Mouse (Mus musculus) hindbrain, embryonic 11.5 days (tissue): ENCODE results near the gene Ppara. TPM values are rescaled to one million over a fixed set of nuclear protein-coding genes. Genes with fewer than 3 reads are reported as not detected.

Experiments used
- ATAC-seq: fragments of 200-750 bp; cut with Nextera tagmentation; 2 replicates; pipeline ENCODE4 v1.8.0; 2017; ENCODE audit warnings: mild to moderate bottlenecking, moderate TSS enrichment, moderate library complexity; ENCODE audit not compliant: low FRiP score
- DNase-seq: peaks from one replicate; pipeline ENCODE4 v3.0.0-alpha.2; 2015; ENCODE audit warnings: low spot score
- H3K27ac ChIP-seq: fragments of 300-500 bp; sonication (generic); 2 replicates; pipeline ENCODE4 v1.5.1; 2014; ENCODE audit warnings: mild to moderate bottlenecking, low read depth, low read length
- H3K27me3 ChIP-seq: fragments of 300-500 bp; sonication (generic); 2 replicates; pipeline ENCODE4 v1.6.1; 2014; ENCODE audit warnings: mild to moderate bottlenecking, low read length, moderate library complexity, mixed read lengths; ENCODE audit not compliant: control insufficient read depth, insufficient read depth
- H3K36me3 ChIP-seq: fragments of 300-500 bp; sonication (generic); 2 replicates; pipeline ENCODE4 v1.6.1; 2014; ENCODE audit warnings: mild to moderate bottlenecking, low read length, moderate library complexity, mixed read lengths; ENCODE audit not compliant: control insufficient read depth, insufficient read depth
- H3K4me1 ChIP-seq: fragments of 300-500 bp; sonication (generic); replicated peaks from 2 replicates; pipeline ENCODE4 v1.6.1; 2014; ENCODE audit warnings: low read length, mixed read lengths; ENCODE audit not compliant: control insufficient read depth, insufficient read depth
- H3K4me2 ChIP-seq: fragments of 300-500 bp; sonication (generic); replicated peaks from 2 replicates; pipeline ENCODE4 v1.6.1; 2014; ENCODE audit warnings: mild to moderate bottlenecking, low read depth, low read length
- H3K4me3 ChIP-seq: fragments of 300-500 bp; sonication (generic); 2 replicates; pipeline ENCODE4 v1.5.1; 2014; ENCODE audit warnings: low read depth, low read length
- H3K9ac ChIP-seq: fragments of 300-500 bp; sonication (generic); 2 replicates; pipeline ENCODE4 v1.6.1; 2014; ENCODE audit warnings: low read depth, low read length
- H3K9me3 ChIP-seq: fragments of 300-500 bp; sonication (generic); 2 replicates; pipeline ENCODE4 v1.6.1; 2016; ENCODE audit warnings: low read length; ENCODE audit not compliant: control insufficient read depth
- WGBS: fragments of 180-500 bp; shearing (Covaris S2); extraction: QIAGEN DNeasy Blood & Tissue Kit; methylation state at CpG from one replicate; pipeline ENCODE4 v1.1.7; 2014; 5-methylcytosine and 5-hydroxymethylcytosine counted together
- polyA plus RNA-seq: library from polyadenylated mRNA; unstranded; fragments of >200 nt; fragmentation: Nextera tagmentation; extraction: Ambion mirVana; gene quantifications from 2 replicates; pipeline ENCODE4 v1.2.1, GENCODE M21; 2014

Gene Ppara
- polyA plus RNA-seq, 1 experiment from 2014 or later = 1.5 TPM

DNA sequence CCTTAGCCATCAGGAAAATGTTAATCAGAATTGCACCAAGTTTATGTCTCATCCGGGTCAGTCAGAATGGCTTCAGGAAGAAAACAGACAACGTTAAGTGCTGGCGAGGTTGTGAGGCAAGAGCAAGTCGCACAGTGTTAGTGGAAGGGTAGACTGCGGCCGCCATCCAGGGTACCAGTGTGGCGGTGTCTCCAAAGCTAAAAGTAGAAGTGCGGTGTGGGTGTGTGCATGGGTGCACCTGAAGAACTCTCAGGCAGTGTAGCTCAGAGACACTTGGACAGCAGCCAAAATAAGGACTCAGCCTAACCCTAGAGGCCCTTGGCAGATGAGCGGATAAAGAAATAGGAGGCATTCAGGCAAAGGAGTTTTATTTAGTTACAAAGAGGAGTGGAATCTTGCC lies 14.4 kb downstream of the Ppara start:
- Histone ChIP-seq H3K36me3 (no peaks in the 10 kb centered on the region), H3K9ac (no peak overlapping the region), H3K27me3 (no peaks in the 10 kb centered on the region), H3K4me3 (no peak overlapping the region), H3K4me2 (no peak overlapping the region), H3K27ac (no peak overlapping the region), H3K9me3 (no peaks in the 10 kb centered on the region), H3K4me1 (no peaks in the 10 kb centered on the region)
- ATAC-seq = no peak
- no peak for DNase-seq
- WGBS = 95% methylated on average over 9 of the region's 9 CpGs

DNA sequence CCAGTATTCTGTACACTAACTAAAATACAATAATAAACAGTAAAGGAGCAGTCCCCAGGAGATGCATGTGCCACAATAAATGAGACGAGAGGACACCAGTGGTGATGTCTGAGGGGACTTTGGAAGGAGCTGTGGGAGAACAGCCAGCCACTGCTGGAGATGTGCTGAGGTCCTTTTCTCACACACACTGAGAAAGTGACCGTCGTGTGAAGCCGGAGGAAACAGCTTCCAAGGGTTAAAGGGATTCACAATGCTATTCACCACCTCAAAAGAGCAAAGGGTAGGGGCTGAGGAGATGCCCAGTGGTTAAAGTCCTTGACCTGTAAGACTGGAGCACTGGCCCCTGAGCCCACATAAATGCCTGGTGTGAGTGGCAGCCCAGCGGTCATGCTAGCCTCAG lies 15.3 kb downstream of the Ppara start:
- 88% methylated on average over 5 of the region's 5 CpGs for WGBS
- H3K36me3 ChIP-seq = no peaks in the 10 kb centered on the region
- no peaks in the 10 kb centered on the region for H3K4me1 ChIP-seq
- no peak overlapping the region for H3K27ac ChIP-seq
- no peak for ATAC-seq
- no peak overlapping the region for H3K4me2 ChIP-seq
- DNase-seq = no peak
- H3K9me3 ChIP-seq = no peaks in the 10 kb centered on the region
- H3K4me3 ChIP-seq = no peak overlapping the region
- H3K9ac ChIP-seq = no peak overlapping the region
- no peaks in the 10 kb centered on the region for H3K27me3 ChIP-seq

DNA sequence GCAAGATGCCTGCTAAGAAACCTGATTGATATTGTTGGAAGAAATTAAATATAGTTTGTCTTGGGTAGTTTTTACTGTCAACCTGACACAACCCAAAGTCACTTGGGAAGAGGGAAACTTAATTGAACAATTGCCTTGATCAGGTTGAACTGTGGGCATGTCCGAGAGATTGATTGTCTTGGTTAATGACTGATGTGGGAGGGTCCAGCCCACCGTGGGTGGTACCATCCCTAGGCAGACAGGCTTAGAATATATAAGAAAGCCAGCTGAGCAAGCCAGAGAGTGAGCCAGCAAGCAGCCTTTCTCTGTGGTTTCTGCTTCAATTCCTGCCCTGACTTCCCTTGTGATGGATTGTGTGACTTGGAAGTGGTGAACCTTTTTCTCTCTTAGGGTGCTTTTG lies 17.9 kb downstream of the Ppara start:
- no peak for ATAC-seq
- Histone ChIP-seq H3K4me3 (no peak overlapping the region), H3K9ac (no peak overlapping the region), H3K27ac (no peak overlapping the region), H3K4me2 (no peak overlapping the region), H3K9me3 (no peaks in the 10 kb centered on the region), H3K36me3 (no peaks in the 10 kb centered on the region), H3K27me3 (no peaks in the 10 kb centered on the region), H3K4me1 (no peaks in the 10 kb centered on the region)
- no peak for DNase-seq
- whole genome bisulfite sequencing = 82% methylated on average over 2 of the region's 2 CpGs

DNA sequence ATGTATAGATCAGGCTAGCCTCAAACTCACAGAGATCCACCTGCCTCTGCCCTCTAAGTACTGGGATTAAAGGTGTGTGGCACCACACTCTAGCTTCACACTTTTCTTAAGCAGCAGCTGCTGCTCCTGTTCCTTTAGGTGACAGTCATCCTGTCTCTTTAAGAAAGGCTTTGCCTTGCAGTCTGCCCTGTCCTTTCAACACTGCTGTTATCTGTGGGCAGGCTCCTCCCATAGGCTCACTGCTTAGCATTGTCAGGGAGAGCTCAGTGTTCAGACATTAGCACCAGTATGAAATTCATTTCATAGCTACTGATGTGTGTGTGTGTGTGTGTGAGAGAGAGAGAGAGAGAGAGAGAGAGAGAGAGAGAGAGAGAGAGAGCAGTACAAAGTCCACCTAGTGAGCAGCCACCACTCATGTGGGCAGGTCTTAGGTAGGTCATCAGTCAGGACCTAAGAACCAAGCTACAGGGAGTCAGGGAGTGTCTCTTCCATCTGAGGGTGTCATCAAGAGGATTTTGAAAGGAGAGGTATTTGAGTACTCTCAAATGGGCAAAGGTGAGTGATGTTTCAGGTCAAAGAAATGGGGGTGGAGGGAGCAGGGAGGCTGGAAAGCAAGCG lies 19.4 kb downstream of the Ppara start:
- Histone ChIP-seq H3K4me2 (no peak overlapping the region), H3K4me1 (no peaks in the 10 kb centered on the region), H3K36me3 (no peaks in the 10 kb centered on the region), H3K4me3 (no peak overlapping the region), H3K9me3 (no peaks in the 10 kb centered on the region), H3K27me3 (no peaks in the 10 kb centered on the region), H3K9ac (no peak overlapping the region), H3K27ac (no peak overlapping the region)
- ATAC-seq = no peak
- DNase-seq = no peak
- WGBS = 88% methylated on average over 1 of the region's 1 CpGs

DNA sequence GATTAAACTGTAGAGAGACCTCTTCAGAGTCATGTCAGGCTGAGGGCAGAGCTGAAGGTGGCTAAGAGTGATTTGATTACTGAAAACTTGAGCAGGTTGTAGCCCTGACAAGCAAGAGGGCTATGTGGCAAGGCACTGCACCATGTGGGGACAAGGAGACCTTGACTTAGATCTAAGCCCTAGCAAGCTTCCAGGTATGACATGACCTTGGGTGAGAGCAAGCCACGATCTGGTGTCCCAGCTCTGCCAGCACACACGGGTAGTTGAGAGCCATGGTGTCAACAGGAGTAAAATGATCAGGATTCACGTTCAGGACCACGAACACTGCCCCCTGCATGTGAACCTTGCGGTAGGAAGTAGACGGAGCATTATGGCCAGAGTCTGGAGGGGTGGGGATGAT lies 20.4 kb downstream of the Ppara start:
- Histone ChIP-seq H3K4me3 (no peak overlapping the region), H3K4me2 (no peak overlapping the region), H3K9me3 (no peaks in the 10 kb centered on the region), H3K36me3 (no peaks in the 10 kb centered on the region), H3K9ac (no peak overlapping the region), H3K4me1 (no peaks in the 10 kb centered on the region), H3K27ac (no peak overlapping the region), H3K27me3 (no peaks in the 10 kb centered on the region)
- 78% methylated on average over 6 of the region's 6 CpGs for WGBS
- DNase-seq (no peak), ATAC-seq (no peak)

DNA sequence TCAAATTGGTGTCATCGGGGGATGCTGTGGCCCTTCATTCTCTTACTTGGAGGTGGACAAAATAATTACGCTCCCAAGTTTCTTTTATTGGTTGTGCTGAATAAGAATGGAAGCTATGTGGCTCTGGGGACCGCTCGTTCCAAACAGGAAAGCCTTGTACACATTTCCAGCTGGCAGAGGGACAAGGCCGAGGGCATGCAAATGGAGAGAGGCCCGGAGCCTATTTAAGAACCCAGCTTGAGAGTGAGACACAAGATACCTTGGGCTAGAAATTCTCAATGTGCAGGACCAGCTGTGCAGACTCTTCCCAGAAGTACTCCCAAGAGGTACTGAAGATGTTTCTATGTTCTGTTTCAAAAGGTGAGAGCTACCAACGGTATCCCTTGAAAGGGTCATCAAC lies 21.8 kb downstream of the Ppara start:
- H3K36me3 ChIP-seq = no peaks in the 10 kb centered on the region
- no peak overlapping the region for H3K27ac ChIP-seq
- no peaks in the 10 kb centered on the region for H3K27me3 ChIP-seq
- H3K4me2 ChIP-seq = no peak overlapping the region
- ATAC-seq = no peak
- no peak overlapping the region for H3K4me3 ChIP-seq
- 89% methylated on average over 7 of the region's 7 CpGs for WGBS
- H3K9me3 ChIP-seq = no peaks in the 10 kb centered on the region
- DNase-seq = no peak
- H3K4me1 ChIP-seq = no peaks in the 10 kb centered on the region
- H3K9ac ChIP-seq = no peak overlapping the region

DNA sequence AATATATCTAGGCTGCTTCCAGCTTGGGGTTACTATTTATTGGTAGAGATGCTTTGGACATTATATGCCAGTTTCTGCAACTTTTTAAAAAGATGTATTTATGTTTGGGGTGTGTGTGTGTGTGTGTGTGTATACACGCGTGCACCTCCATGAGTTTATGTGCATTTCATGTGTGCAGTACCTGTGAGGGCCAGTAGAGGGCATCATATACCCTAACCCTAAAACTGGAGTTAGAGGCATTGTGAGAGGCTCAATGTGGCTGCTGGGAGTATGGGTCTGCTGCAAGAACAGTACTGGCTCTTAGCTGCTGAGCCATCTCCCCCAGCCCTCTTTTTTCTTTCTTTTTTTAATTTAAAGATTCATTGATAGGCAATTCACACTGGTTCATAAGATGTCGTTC lies 23.0 kb downstream of the Ppara start:
- Histone ChIP-seq H3K4me1 (no peaks in the 10 kb centered on the region), H3K36me3 (no peaks in the 10 kb centered on the region), H3K27ac (no peak overlapping the region), H3K4me2 (no peak overlapping the region), H3K27me3 (no peaks in the 10 kb centered on the region), H3K9me3 (no peaks in the 10 kb centered on the region), H3K4me3 (no peak overlapping the region), H3K9ac (no peak overlapping the region)
- WGBS = 89% methylated on average over 3 of the region's 3 CpGs
- DNase-seq (no peak), ATAC-seq (no peak)

DNA sequence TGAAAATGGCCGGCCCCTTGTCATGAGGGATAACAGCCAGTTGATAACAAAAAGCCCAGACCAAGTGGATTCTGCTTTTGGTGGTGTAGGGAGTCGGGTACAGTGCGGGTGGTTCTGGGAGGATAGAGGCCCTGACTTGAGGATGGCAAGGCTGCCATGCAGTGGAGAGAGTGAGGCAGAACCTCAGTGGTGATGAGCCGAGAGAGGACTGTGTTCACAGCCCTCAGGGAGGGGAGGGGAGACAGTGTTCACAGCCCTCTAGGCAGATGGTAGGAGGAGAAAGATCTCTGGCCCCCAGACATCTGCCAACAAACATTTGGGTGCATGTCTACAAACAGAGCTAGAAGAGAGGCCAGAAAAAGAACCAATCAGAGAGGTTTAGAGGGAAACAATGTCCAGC lies 28.0 kb downstream of the Ppara start:
- H3K4me1 ChIP-seq = no peaks in the 10 kb centered on the region
- H3K4me3 ChIP-seq = no peak overlapping the region
- DNase-seq = no peak
- H3K9ac ChIP-seq = no peak overlapping the region
- H3K27me3 ChIP-seq = no peaks in the 10 kb centered on the region
- H3K36me3 ChIP-seq = no peaks in the 10 kb centered on the region
- no peaks in the 10 kb centered on the region for H3K9me3 ChIP-seq
- no peak overlapping the region for H3K4me2 ChIP-seq
- 81% methylated on average over 4 of the region's 4 CpGs for WGBS
- no peak for ATAC-seq
- H3K27ac ChIP-seq = no peak overlapping the region

DNA sequence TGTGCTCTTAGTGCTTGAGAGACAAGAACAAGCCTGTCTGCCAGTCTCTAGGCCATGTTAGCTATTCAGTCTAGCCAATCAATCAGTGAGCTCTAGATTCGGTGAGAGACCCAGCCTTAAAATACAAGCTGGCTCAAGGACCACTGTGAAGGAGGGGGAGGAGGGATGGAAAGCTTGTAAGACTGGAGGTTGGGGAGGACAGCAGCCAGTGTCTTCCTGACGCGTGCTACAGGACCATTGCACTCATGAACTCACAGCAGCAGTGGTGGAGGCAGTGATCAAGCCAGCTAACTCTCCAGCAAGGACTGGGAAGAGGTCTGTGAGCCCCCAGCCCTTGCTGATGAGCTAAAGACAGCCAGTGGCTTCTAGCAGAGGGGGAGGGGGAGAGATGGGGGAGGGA lies 30.2 kb downstream of the Ppara start:
- Histone ChIP-seq H3K27ac (no peak overlapping the region), H3K36me3 (no peaks in the 10 kb centered on the region), H3K4me1 (no peaks in the 10 kb centered on the region), H3K9me3 (no peaks in the 10 kb centered on the region), H3K9ac (no peak overlapping the region), H3K4me2 (no peak overlapping the region), H3K27me3 (no peaks in the 10 kb centered on the region), H3K4me3 (no peak overlapping the region)
- ATAC-seq = no peak
- no peak for DNase-seq
- WGBS = 45% methylated on average over 3 of the region's 3 CpGs
